In genomic region chr5:53995316-53995715, GRCm38 (mm10) we compare ENCODE assay signal across 7 mouse cellular contexts. TPM values are rescaled to one million over a fixed set of nuclear protein-coding genes. Genes with fewer than 3 reads are reported as not detected.
DNase-seq lines count a peak whose midpoint lies in the region; ATAC-seq and TF ChIP-seq lines count a peak whose summit lies in the region.

No protein-coding gene starts in this region.

- peak overlapping the region; percentile 89 for H3K4me2 ChIP-seq in intestine, postnatal 0 days (replicated peaks; ENCODE audit: low read depth)
- H3K4me2 ChIP-seq in limb, embryonic 11.5 days (ENCODE audit: low read depth, severe bottlenecking): peak overlapping the region; percentile 87
- peak overlapping the region; percentile 90 for H3K4me2 ChIP-seq in midbrain, embryonic 13.5 days (replicated peaks)

- WGBS in intestine, postnatal 0 days: under 1% methylated on average over 34 of the region's 34 CpGs
- WGBS in limb, embryonic 11.5 days: under 1% methylated on average over 34 of the region's 34 CpGs
- WGBS in midbrain, embryonic 13.5 days: 2% methylated on average over 34 of the region's 34 CpGs
- under 1% methylated on average over 34 of the region's 34 CpGs for WGBS in small intestine, adult 2 months

- peak; percentile 66 for ATAC-seq in intestine, postnatal 0 days
- no peak for ATAC-seq in limb, embryonic 11.5 days (ENCODE audit: insufficient number of reproducible peaks, low FRiP score, low TSS enrichment, low read depth)
- ATAC-seq in midbrain, embryonic 13.5 days: peak; percentile 7

- peak overlapping the region; percentile 54 for H3K4me3 ChIP-seq in intestine, postnatal 0 days (ENCODE audit: low read depth, low read length)
- H3K4me3 ChIP-seq in limb, embryonic 11.5 days (ENCODE audit: low read depth, low read length): peak overlapping the region; percentile 48
- peak overlapping the region; percentile 51 for H3K4me3 ChIP-seq in midbrain, embryonic 13.5 days (replicated peaks)
- H3K4me3 ChIP-seq in small intestine, adult 2 months (ENCODE audit: low read depth, low read length): peak overlapping the region; percentile 77

- H3K9ac ChIP-seq in intestine, postnatal 0 days (ENCODE audit: low read depth, low read length): peak overlapping the region; percentile 43
- peak overlapping the region; percentile 50 for H3K9ac ChIP-seq in limb, embryonic 11.5 days (ENCODE audit: low read length)
- peak overlapping the region; percentile 68 for H3K9ac ChIP-seq in midbrain, embryonic 13.5 days (replicated peaks)

- no peaks in the 10 kb centered on the region for H3K36me3 ChIP-seq in intestine, postnatal 0 days (ENCODE audit: control insufficient read depth, insufficient read depth)
- H3K36me3 ChIP-seq in limb, embryonic 11.5 days (ENCODE audit: control insufficient read depth, insufficient read depth, low read length): no peaks in the 10 kb centered on the region
- no peaks in the 10 kb centered on the region for H3K36me3 ChIP-seq in midbrain, embryonic 13.5 days
- H3K36me3 ChIP-seq in small intestine, adult 2 months (ENCODE audit: control insufficient read depth, insufficient read depth, low read length): no peaks in the 10 kb centered on the region

- no peaks in the 10 kb centered on the region for H3K9me3 ChIP-seq in intestine, postnatal 0 days (ENCODE audit: control insufficient read depth)
- no peaks in the 10 kb centered on the region for H3K9me3 ChIP-seq in limb, embryonic 11.5 days (ENCODE audit: control insufficient read depth, low read length)
- no peaks in the 10 kb centered on the region for H3K9me3 ChIP-seq in midbrain, embryonic 13.5 days

- peak; percentile 83 for DNase-seq in adrenal gland, postnatal 10 days
- DNase-seq in embryo, embryonic 9.5 days (ENCODE audit: extremely low spot score): peak; percentile 44
- DNase-seq in gastrocnemius, postnatal 4 days (ENCODE audit: low spot score in 2 of 2): peak; percentile 48 to 73
- peak; percentile 69 for DNase-seq in limb, embryonic 11.5 days (ENCODE audit: low spot score)

- H3K27ac ChIP-seq in intestine, postnatal 0 days (ENCODE audit: low read depth, low read length): peak overlapping the region; percentile 5; the same call in 1 of the 2 replicates
- H3K27ac ChIP-seq in limb, embryonic 11.5 days (replicated peaks; ENCODE audit: low read depth, low read length): no peak overlapping the region
- H3K27ac ChIP-seq in midbrain, embryonic 13.5 days: no peak overlapping the region
- peak overlapping the region; percentile 28 for H3K27ac ChIP-seq in small intestine, adult 2 months (ENCODE audit: insufficient read depth, low read depth, low read length)

- H3K4me1 ChIP-seq in intestine, postnatal 0 days (replicated peaks; ENCODE audit: control insufficient read depth, insufficient read depth, low read length): peaks cover 3% of the 10 kb centered on the region; the same call in 1 of the 2 replicates
- peaks cover 8% of the 10 kb centered on the region for H3K4me1 ChIP-seq in limb, embryonic 11.5 days (ENCODE audit: control insufficient read depth, insufficient read depth, low read length)
- H3K4me1 ChIP-seq in midbrain, embryonic 13.5 days (replicated peaks): peaks cover 21% of the 10 kb centered on the region
- H3K4me1 ChIP-seq in small intestine, adult 2 months (ENCODE audit: control insufficient read depth, insufficient read depth, insufficient read length, low read length): peaks cover 12% of the 10 kb centered on the region; the same call in 1 of the 2 replicates

- TF ChIP-seq POLR2A in small intestine, adult 2 months (IDR thresholded peaks at IDR 0.05; ENCODE audit: low read depth, low read length): no peak

- H3K27me3 ChIP-seq in intestine, postnatal 0 days (replicated peaks; ENCODE audit: control insufficient read depth, insufficient read depth, low read length): no peaks in the 10 kb centered on the region
- no peaks in the 10 kb centered on the region for H3K27me3 ChIP-seq in limb, embryonic 11.5 days (ENCODE audit: control insufficient read depth, insufficient read depth, low read length)
- H3K27me3 ChIP-seq in midbrain, embryonic 13.5 days: peaks cover 7% of the 10 kb centered on the region; the same call in 1 of the 2 replicates
- no peaks in the 10 kb centered on the region for H3K27me3 ChIP-seq in small intestine, adult 2 months (ENCODE audit: control insufficient read depth, insufficient read depth, low read length)

- TF ChIP-seq CTCF in intestine, postnatal 0 days (IDR thresholded peaks at IDR 0.05; ENCODE audit: low read depth): no peak
- no peak for TF ChIP-seq CTCF in small intestine, adult 2 months (IDR thresholded peaks at IDR 0.05; ENCODE audit: extremely low read depth, insufficient read length, insufficient replicate concordance, low read depth, low read length)

RNA-seq across cellular contexts. Expression of gene Stim2, which starts 3.0 kb away (rescaled TPM):
- 10 to 100 TPM; 28.7 to 35.1 TPM for total RNA-seq in adrenal gland, postnatal 10 days (2021)
- total RNA-seq in gastrocnemius, postnatal 4 days (2021): 10 to 100 TPM; 72.8 to 82.9 TPM
- polyA plus RNA-seq in intestine, postnatal 0 days (2015; fragmentation: Nextera tagmentation; extraction: Ambion mirVana): 13.9 and 14.1 TPM in 2 replicates
- polyA plus RNA-seq in limb, embryonic 11.5 days (2014; fragmentation: Nextera tagmentation; extraction: Ambion mirVana): 15.5 and 16.9 TPM in 2 replicates
- 17.8 and 20.3 TPM in 2 replicates for polyA plus RNA-seq in midbrain, embryonic 13.5 days (2015; fragmentation: Nextera tagmentation; extraction: Ambion mirVana)
- polyA plus RNA-seq in small intestine, adult 2 months (2012; rRNA removed): 10.1 and 18.7 TPM in 2 replicates

Comparison
In these comparisons a context has a peak if more than half of its experiments do, and no peak if none do; other contexts are left out.
1. H3K27ac ChIP-seq: peak in intestine, postnatal 0 days (single experiment) and small intestine, adult 2 months (single experiment); none in limb, embryonic 11.5 days (single experiment) and midbrain, embryonic 13.5 days (single experiment).
2. Peak in every context shown above with its lines, with median percentiles within 50 percentile points of each other: DNase-seq, H3K4me2 ChIP-seq, H3K4me3 ChIP-seq and H3K9ac ChIP-seq.